Mouse (Mus musculus) midbrain, embryonic 11.5 days (tissue): ENCODE measurements around the gene C1qa. TPM values are rescaled to one million over a fixed set of nuclear protein-coding genes. Genes with fewer than 3 reads are reported as not detected.
A peak's percentile ranks its signal among the peaks of the same experiment; 100 is the strongest.

Experiments used
- ATAC-seq: fragments of 200-750 bp; cut with Nextera tagmentation; 2 replicates; pipeline ENCODE4 v1.8.0; 2017; ENCODE audit warnings: moderate TSS enrichment, moderate library complexity; ENCODE audit not compliant: low FRiP score
- DNase-seq: peaks from one replicate; pipeline ENCODE4 v3.0.0; 2015; ENCODE audit warnings: low spot score; ENCODE audit errors: missing footprints
- H3K27ac ChIP-seq: fragments of 300-500 bp; sonication (generic); 2 replicates; pipeline ENCODE4 v1.5.1; 2014; ENCODE audit warnings: low read depth, low read length
- H3K27me3 ChIP-seq: fragments of 300-500 bp; sonication (generic); 2 replicates; pipeline ENCODE4 v1.6.1; 2014; ENCODE audit warnings: mild to moderate bottlenecking, low read length, moderate library complexity, mixed read lengths; ENCODE audit not compliant: control insufficient read depth, insufficient read depth
- H3K36me3 ChIP-seq: fragments of 300-500 bp; sonication (generic); 2 replicates; pipeline ENCODE4 v1.6.1; 2014; ENCODE audit warnings: mild to moderate bottlenecking, low read length, moderate library complexity, mixed read lengths; ENCODE audit not compliant: control insufficient read depth, insufficient read depth
- H3K4me1 ChIP-seq: fragments of 300-500 bp; sonication (generic); 2 replicates; pipeline ENCODE4 v1.6.1; 2014; ENCODE audit warnings: low read length; ENCODE audit not compliant: control insufficient read depth, insufficient read depth
- H3K4me2 ChIP-seq: fragments of 300-500 bp; sonication (generic); 2 replicates; pipeline ENCODE4 v1.6.1; 2014; ENCODE audit warnings: mild to moderate bottlenecking, moderate library complexity
- H3K4me3 ChIP-seq: fragments of 300-500 bp; sonication (generic); 2 replicates; pipeline ENCODE4 v1.5.1; 2014; ENCODE audit warnings: low read depth, low read length
- H3K9ac ChIP-seq: fragments of 300-500 bp; sonication (generic); 2 replicates; pipeline ENCODE4 v1.6.1; 2014; ENCODE audit warnings: low read length
- H3K9me3 ChIP-seq: fragments of 300-500 bp; sonication (generic); 2 replicates; pipeline ENCODE4 v1.6.1; 2016; ENCODE audit warnings: low read length; ENCODE audit not compliant: control insufficient read depth
- WGBS: fragments of 180-500 bp; shearing (Covaris S2); extraction: QIAGEN DNeasy Blood & Tissue Kit; methylation state at CpG from one replicate; pipeline ENCODE4 v1.1.7; 2014; 5-methylcytosine and 5-hydroxymethylcytosine counted together
- polyA plus RNA-seq: library from polyadenylated mRNA; unstranded; fragments of >200 nt; fragmentation: Nextera tagmentation; extraction: Ambion mirVana; gene quantifications from 2 replicates; pipeline ENCODE4 v1.2.1, GENCODE M21; 2014

The C1qa gene
- polyA plus RNA-seq, 1 experiment from 2014 or later = 15.3 TPM

- no peak overlapping the region for H3K4me2 ChIP-seq
- ATAC-seq (no peak), DNase-seq (no peak)
- no peak overlapping the region; the same call in 1 of the 2 replicates for H3K27ac ChIP-seq
- no peak overlapping the region for H3K4me3 ChIP-seq
- H3K27me3 ChIP-seq = no peaks in the 10 kb centered on the region
- H3K4me1 ChIP-seq = peaks cover 42% of the 10 kb centered on the region
- H3K36me3 ChIP-seq = no peaks in the 10 kb centered on the region
- 85% methylated on average over 7 of the region's 7 CpGs for WGBS
- no peaks in the 10 kb centered on the region for H3K9me3 ChIP-seq
- H3K9ac ChIP-seq = no peak overlapping the region
These were observed 38.6 kb downstream of the C1qa start for GRCm38 (mm10) chr4:136860022-136860421.

GRCm38 (mm10) chr4:136855081-136855480 lies 43.5 kb downstream of the C1qa start:
- Histone ChIP-seq H3K4me1 (no peaks in the 10 kb centered on the region), H3K27ac (no peak overlapping the region), H3K4me2 (no peak overlapping the region), H3K9ac (no peak overlapping the region), H3K36me3 (no peaks in the 10 kb centered on the region), H3K9me3 (no peaks in the 10 kb centered on the region), H3K27me3 (no peaks in the 10 kb centered on the region), H3K4me3 (no peak overlapping the region)
- DNase-seq (peak; percentile 94), ATAC-seq (no peak)
- 18% methylated on average over 6 of the region's 6 CpGs for WGBS

GRCm38 (mm10) chr4:136852989-136853388 lies 45.6 kb downstream of the C1qa start:
- DNase-seq (no peak), ATAC-seq (no peak)
- no peaks in the 10 kb centered on the region for H3K27me3 ChIP-seq
- H3K4me2 ChIP-seq = no peak overlapping the region
- H3K36me3 ChIP-seq = no peaks in the 10 kb centered on the region
- H3K4me1 ChIP-seq = no peaks in the 10 kb centered on the region
- no peak overlapping the region; the same call in 1 of the 2 replicates for H3K9ac ChIP-seq
- 89% methylated on average over 12 of the region's 12 CpGs for WGBS
- no peak overlapping the region for H3K27ac ChIP-seq
- H3K9me3 ChIP-seq = no peaks in the 10 kb centered on the region
- no peak overlapping the region for H3K4me3 ChIP-seq

GRCm38 (mm10) chr4:136852119-136852518 lies 46.5 kb downstream of the C1qa start:
- WGBS = 75% methylated on average over 5 of the region's 5 CpGs
- Histone ChIP-seq H3K36me3 (no peaks in the 10 kb centered on the region), H3K27ac (no peak overlapping the region), H3K4me1 (no peaks in the 10 kb centered on the region), H3K4me3 (no peak overlapping the region), H3K9ac (no peak overlapping the region), H3K9me3 (no peaks in the 10 kb centered on the region), H3K4me2 (no peak overlapping the region), H3K27me3 (no peaks in the 10 kb centered on the region)
- DNase-seq (no peak), ATAC-seq (no peak)

GRCm38 (mm10) chr4:136848565-136848964 lies 50.0 kb downstream of the C1qa start:
- Histone ChIP-seq H3K4me2 (no peak overlapping the region), H3K27ac (no peak overlapping the region), H3K4me3 (no peak overlapping the region), H3K9ac (no peak overlapping the region), H3K9me3 (no peaks in the 10 kb centered on the region), H3K36me3 (no peaks in the 10 kb centered on the region), H3K4me1 (peaks cover 7% of the 10 kb centered on the region), H3K27me3 (no peaks in the 10 kb centered on the region)
- no peak for ATAC-seq
- WGBS = 69% methylated on average over 4 of the region's 4 CpGs
- DNase-seq = no peak

GRCm38 (mm10) chr4:136847166-136847565 lies 51.4 kb downstream of the C1qa start:
- Histone ChIP-seq H3K4me1 (peaks cover 7% of the 10 kb centered on the region), H3K36me3 (no peaks in the 10 kb centered on the region), H3K27ac (no peak overlapping the region), H3K4me3 (no peak overlapping the region), H3K27me3 (no peaks in the 10 kb centered on the region), H3K9me3 (no peaks in the 10 kb centered on the region), H3K9ac (no peak overlapping the region), H3K4me2 (no peak overlapping the region)
- ATAC-seq = no peak
- WGBS = 80% methylated on average over 6 of the region's 6 CpGs
- DNase-seq = no peak

Other genes starting within 250 kb of the C1qa start
- 28.8 and 33.7 TPM in 2 replicates for gene Ephb2, start 62.8 kb downstream of the C1qa start, polyA plus RNA-seq
- gene C1qb, start 12.6 kb downstream of the C1qa start, polyA plus RNA-seq = 31.5 and 34.7 TPM in 2 replicates
- 17.7 and 18.9 TPM in 2 replicates for gene C1qc, start 5.7 kb downstream of the C1qa start, polyA plus RNA-seq
- gene Epha8, start 58.0 kb upstream of the C1qa start, polyA plus RNA-seq = 4.1 and 5.0 TPM in 2 replicates
- gene Zbtb40, start 150.0 kb upstream of the C1qa start, polyA plus RNA-seq = 3.4 and 4.2 TPM in 2 replicates